In genomic region chr4:82000590-82001405, GRCm38 (mm10) we compare ENCODE assay signal across 10 mouse cellular contexts.
A peak's percentile ranks its signal among the peaks of the same experiment; 100 is the strongest.
DNase-seq lines count a peak whose midpoint lies in the region; ATAC-seq and TF ChIP-seq lines count a peak whose summit lies in the region.
"Had no signal": no experiment of that assay in that cellular context is flagged by ENCODE, and none has a peak within 500 bp of the region (broad histone marks: within the 10 kb centered on the region; RNA-seq: fewer than 3 reads in every experiment).

No protein-coding gene starts in this region.

- no peak overlapping the region for H3K4me2 ChIP-seq in midbrain, embryonic 11.5 days
- no peak overlapping the region for H3K4me2 ChIP-seq in heart, embryonic 12.5 days
- H3K4me2 ChIP-seq in limb, embryonic 14.5 days (replicated peaks; ENCODE audit: low read depth, low read length, severe bottlenecking): no peak overlapping the region
- no peak overlapping the region for H3K4me2 ChIP-seq in forebrain, embryonic 12.5 days

- H3K9ac ChIP-seq in midbrain, embryonic 11.5 days (ENCODE audit: low read length): no peak overlapping the region
- no peak overlapping the region for H3K9ac ChIP-seq in heart, embryonic 12.5 days
- H3K9ac ChIP-seq in limb, embryonic 14.5 days (ENCODE audit: low read depth, low read length, severe bottlenecking): no peak overlapping the region
- no peak overlapping the region for H3K9ac ChIP-seq in forebrain, embryonic 12.5 days

- no peaks in the 10 kb centered on the region for H3K36me3 ChIP-seq in midbrain, embryonic 10.5 days
- no peaks in the 10 kb centered on the region for H3K36me3 ChIP-seq in midbrain, embryonic 11.5 days (ENCODE audit: control insufficient read depth, insufficient read depth, low read length)
- no peaks in the 10 kb centered on the region for H3K36me3 ChIP-seq in heart, embryonic 12.5 days
- H3K36me3 ChIP-seq in limb, embryonic 14.5 days (ENCODE audit: control insufficient read depth, insufficient read depth, low read length): no peaks in the 10 kb centered on the region
- H3K36me3 ChIP-seq in forebrain, embryonic 12.5 days (replicated peaks): no peaks in the 10 kb centered on the region

- peak; percentile 13 to 33 for DNase-seq in cerebellum, postnatal 25 days
- no peak for DNase-seq in cerebellum, postnatal 36 days
- DNase-seq in midbrain, embryonic 10.5 days (ENCODE audit: low spot score): no peak
- no peak for DNase-seq in midbrain, embryonic 11.5 days (ENCODE audit: low spot score, missing footprints)
- peak; percentile 90 for DNase-seq in limb, embryonic 14.5 days (ENCODE audit: low spot score)
- DNase-seq in urinary bladder, postnatal 10 days (ENCODE audit: low spot score): no peak

- 86% methylated on average over 19 of the region's 19 CpGs for WGBS in midbrain, embryonic 10.5 days
- WGBS in midbrain, embryonic 11.5 days: 76% methylated on average over 19 of the region's 19 CpGs
- 70% methylated on average over 19 of the region's 19 CpGs for WGBS in heart, embryonic 12.5 days
- WGBS in limb, embryonic 14.5 days: 44% methylated on average over 19 of the region's 19 CpGs
- 84% methylated on average over 19 of the region's 19 CpGs for WGBS in forebrain, embryonic 12.5 days

- H3K4me3 ChIP-seq in midbrain, embryonic 10.5 days: no peak overlapping the region
- H3K4me3 ChIP-seq in midbrain, embryonic 11.5 days (ENCODE audit: low read depth, low read length): no peak overlapping the region
- H3K4me3 ChIP-seq in heart, embryonic 12.5 days: no peak overlapping the region
- no peak overlapping the region for H3K4me3 ChIP-seq in limb, embryonic 14.5 days (replicated peaks; ENCODE audit: low read length)
- no peak overlapping the region for H3K4me3 ChIP-seq in forebrain, embryonic 12.5 days (replicated peaks)

- no peak for TF ChIP-seq POLR2A in limb, embryonic 14.5 days (IDR thresholded peaks at IDR 0.05; ENCODE audit: borderline replicate concordance, extremely low read depth, insufficient read depth, insufficient read length)

- peak overlapping the region; percentile 46 for H3K27ac ChIP-seq in midbrain, embryonic 10.5 days (replicated peaks)
- H3K27ac ChIP-seq in midbrain, embryonic 11.5 days (ENCODE audit: low read depth, low read length): no peak overlapping the region
- H3K27ac ChIP-seq in heart, embryonic 12.5 days (ENCODE audit: poor library complexity, severe bottlenecking): 0 out of 2 replicates have a peak overlapping the region, but pooled peaks have one; percentile 20
- H3K27ac ChIP-seq in limb, embryonic 14.5 days (replicated peaks; ENCODE audit: low read depth, low read length): peak overlapping the region; percentile 84
- no peak overlapping the region for H3K27ac ChIP-seq in forebrain, embryonic 12.5 days
- H3K27ac ChIP-seq: macrophage had no signal

- H3K4me1 ChIP-seq in midbrain, embryonic 10.5 days: 0 out of 2 replicates have a peak, but pooled peaks cover 4% of the 10 kb centered on the region
- no peaks in the 10 kb centered on the region for H3K4me1 ChIP-seq in midbrain, embryonic 11.5 days (ENCODE audit: control insufficient read depth, insufficient read depth, low read length)
- H3K4me1 ChIP-seq in heart, embryonic 12.5 days (replicated peaks): peaks cover 24% of the 10 kb centered on the region
- H3K4me1 ChIP-seq in limb, embryonic 14.5 days (ENCODE audit: control insufficient read depth, insufficient read depth, low read length): peaks cover 31% of the 10 kb centered on the region
- H3K4me1 ChIP-seq in forebrain, embryonic 12.5 days: no peaks in the 10 kb centered on the region

- no peak for ATAC-seq in midbrain, embryonic 11.5 days (ENCODE audit: low FRiP score)
- no peak for ATAC-seq in heart, embryonic 12.5 days (ENCODE audit: insufficient number of reproducible peaks, low FRiP score)
- ATAC-seq in limb, embryonic 14.5 days (ENCODE audit: low FRiP score, low read depth): peak; percentile 94
- ATAC-seq in forebrain, embryonic 12.5 days (ENCODE audit: low FRiP score): no peak
- ATAC-seq: forebrain, embryonic 14.5 days had no signal

- no peaks in the 10 kb centered on the region for H3K27me3 ChIP-seq in midbrain, embryonic 10.5 days (ENCODE audit: low read depth, poor library complexity, severe bottlenecking)
- no peaks in the 10 kb centered on the region for H3K27me3 ChIP-seq in midbrain, embryonic 11.5 days (ENCODE audit: control insufficient read depth, insufficient read depth, low read length)
- no peaks in the 10 kb centered on the region for H3K27me3 ChIP-seq in heart, embryonic 12.5 days (replicated peaks)
- no peaks in the 10 kb centered on the region for H3K27me3 ChIP-seq in limb, embryonic 14.5 days (ENCODE audit: control insufficient read depth, insufficient read depth, low read length)
- no peaks in the 10 kb centered on the region for H3K27me3 ChIP-seq in forebrain, embryonic 12.5 days

- H3K9me3 ChIP-seq in midbrain, embryonic 10.5 days (replicated peaks): no peaks in the 10 kb centered on the region
- H3K9me3 ChIP-seq in midbrain, embryonic 11.5 days (ENCODE audit: control insufficient read depth, low read length): no peaks in the 10 kb centered on the region
- 0 out of 2 replicates have a peak, but pooled peaks cover 3% of the 10 kb centered on the region for H3K9me3 ChIP-seq in heart, embryonic 12.5 days (replicated peaks)
- H3K9me3 ChIP-seq in limb, embryonic 14.5 days (ENCODE audit: control insufficient read depth, low read length): no peaks in the 10 kb centered on the region
- no peaks in the 10 kb centered on the region for H3K9me3 ChIP-seq in forebrain, embryonic 12.5 days

Comparison
In these comparisons a context has a peak if more than half of its experiments do, and no peak if none do; other contexts are left out.
1. DNase-seq: peak in cerebellum, postnatal 25 days (2 of 2) and limb, embryonic 14.5 days (single experiment); none in cerebellum, postnatal 36 days (0 of 2), midbrain, embryonic 10.5 days (single experiment), midbrain, embryonic 11.5 days (single experiment) and urinary bladder, postnatal 10 days (single experiment).
2. H3K27ac ChIP-seq: peak in midbrain, embryonic 10.5 days (single experiment), heart, embryonic 12.5 days (single experiment) and limb, embryonic 14.5 days (single experiment); none in midbrain, embryonic 11.5 days (single experiment) and forebrain, embryonic 12.5 days (single experiment).